Comparison of ENCODE assay signal across 8 mouse cellular contexts in genomic region chr14:19858808-19859776, GRCm38 (mm10). TPM values are rescaled to one million over a fixed set of nuclear protein-coding genes. Genes with fewer than 3 reads are reported as not detected.
DNase-seq lines count a peak whose midpoint lies in the region; ATAC-seq lines count a peak whose summit lies in the region.

No protein-coding gene starts in this region.

- H3K27ac ChIP-seq in hindbrain, embryonic 16.5 days (ENCODE audit: low read depth, low read length) = no peak overlapping the region

- ATAC-seq in frontal cortex, adult (ENCODE audit: low TSS enrichment) = peak; percentile 92
- no peak for ATAC-seq in hindbrain, embryonic 16.5 days

- peak overlapping the region; percentile 46 for H3K4me2 ChIP-seq in hindbrain, embryonic 16.5 days (ENCODE audit: low read length)

- no peaks in the 10 kb centered on the region; the same call in 1 of the 2 replicates for H3K4me1 ChIP-seq in hindbrain, embryonic 16.5 days (ENCODE audit: control insufficient read depth, insufficient read depth, low read depth, low read length)

- H3K9ac ChIP-seq in hindbrain, embryonic 16.5 days (ENCODE audit: low read depth, low read length) = no peak overlapping the region

- no peaks in the 10 kb centered on the region for H3K36me3 ChIP-seq in hindbrain, embryonic 16.5 days (ENCODE audit: control insufficient read depth, insufficient read depth, low read length)

- H3K27me3 ChIP-seq in hindbrain, embryonic 16.5 days (replicated peaks; ENCODE audit: control insufficient read depth, insufficient read depth, low read length) = no peaks in the 10 kb centered on the region

- DNase-seq in frontal cortex, postnatal 10 days (ENCODE audit: low spot score in 2 of 2) = no peak
- DNase-seq in right cerebral cortex, adult 2 months (ENCODE audit: low spot score in 2 of 2) = peak; percentile 57 to 62
- DNase-seq in right cerebral cortex, postnatal 4 days = no peak
- peak; percentile 14 for DNase-seq in naive thymus-derived CD4-positive, alpha-beta T cell, adult 2 months (ENCODE audit: low read depth)
- no peak for DNase-seq in spleen, postnatal 10 days (ENCODE audit: low spot score in 2 of 2)
- no peak for DNase-seq in adrenal gland, adult 8-10 months

- WGBS in hindbrain, embryonic 16.5 days = 53% methylated on average over 8 of the region's 8 CpGs

- no peak overlapping the region for H3K4me3 ChIP-seq in hindbrain, embryonic 16.5 days (ENCODE audit: low read length)

- H3K9me3 ChIP-seq in hindbrain, embryonic 16.5 days (ENCODE audit: control insufficient read depth, low read length) = no peaks in the 10 kb centered on the region

RNA-seq across cellular contexts. Expression of gene Rtraf, which starts 35.5 kb away (rescaled TPM):
- polyA plus RNA-seq in hindbrain, embryonic 16.5 days (2015; fragmentation: Nextera tagmentation; extraction: Ambion mirVana) = 138 and 140 TPM in 2 replicates
- 10 to 100 TPM; 73.4 to 76.8 (median 75.6) TPM for total RNA-seq in adrenal gland, adult 8-10 months (2022)

Comparison
In these comparisons a context has a peak if more than half of its experiments do, and no peak if none do; other contexts are left out.
1. DNase-seq: peak in right cerebral cortex, adult 2 months (2 of 2) and naive thymus-derived CD4-positive, alpha-beta T cell, adult 2 months (single experiment); none in frontal cortex, postnatal 10 days (0 of 2), right cerebral cortex, postnatal 4 days (single experiment), spleen, postnatal 10 days (0 of 2) and adrenal gland, adult 8-10 months (single experiment).